Mouse (Mus musculus): Measurements from ENCODE around the gene Kcne2. TPM values are rescaled to one million over a fixed set of nuclear protein-coding genes. Genes with fewer than 3 reads are reported as not detected.

Kcne2 gene
- total RNA-seq, 2 experiments from 2014 or later: not detected

- no peak for DNase-seq
- intact Hi-C loops (cut with DNase I): loop anchor here (10.0 kb wide), 1 partner anchor 578 kb away; the partner anchor contains the start of genes Cryzl1 and Itsn1
These were observed 10.3 kb downstream of the Kcne2 start for GRCm38 (mm10) chr16:92302506-92302905.

DNA sequence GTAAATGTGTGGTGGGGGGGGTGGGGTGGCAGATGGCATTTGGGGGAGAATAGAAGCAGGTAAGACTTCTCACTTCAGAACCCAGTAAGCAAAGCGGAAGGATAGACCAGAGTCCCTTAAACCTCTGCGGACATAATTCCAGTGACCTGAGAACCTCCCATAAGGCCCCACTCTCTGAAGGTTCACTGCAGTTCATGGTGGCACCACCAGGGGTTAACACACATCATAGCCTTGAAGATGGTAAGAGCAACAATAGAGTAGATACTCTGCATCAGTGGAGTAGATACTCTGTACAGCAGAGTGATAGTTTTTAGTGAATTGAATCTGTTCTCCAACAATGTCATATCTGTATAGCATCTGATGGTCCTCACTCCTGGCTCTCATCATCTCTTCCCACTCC, 13.3 kb downstream of the Kcne2 start:
- intact Hi-C loops (cut with DNase I): loop anchor here (10.0 kb wide), 1 partner anchor 581 kb away; the partner anchor contains the start of genes Cryzl1 and Itsn1
- no peak for DNase-seq

DNA sequence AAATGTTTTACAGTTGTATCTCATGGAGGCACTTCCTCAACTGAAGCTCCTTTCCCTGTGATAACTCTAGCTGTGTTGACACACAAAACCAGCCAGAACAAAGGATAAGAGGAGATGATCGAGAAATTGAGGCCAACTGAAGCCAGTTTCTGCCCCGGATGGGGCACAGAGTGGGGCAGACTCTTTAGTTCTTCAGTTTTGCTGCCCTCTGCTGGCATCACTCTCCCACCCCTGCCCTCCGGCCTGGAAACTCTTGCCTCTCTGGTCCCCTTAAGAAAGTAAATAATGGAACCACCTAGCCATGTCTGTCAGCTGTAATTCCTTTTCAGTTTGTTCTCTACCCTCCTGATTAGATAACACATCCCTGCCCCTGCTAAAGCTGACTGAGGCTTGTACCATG, 15.8 kb downstream of the Kcne2 start:
- intact Hi-C loops (cut with DNase I): loop anchor here (10.0 kb wide), 1 partner anchor 583 kb away; the partner anchor contains the start of genes Cryzl1 and Itsn1
- no peak for DNase-seq

GRCm38 (mm10) chr16:92309126-92309525, 16.9 kb downstream of the Kcne2 start:
- intact Hi-C loops (cut with DNase I): loop anchor here (10.0 kb wide), 1 partner anchor 584 kb away; the partner anchor contains the start of genes Cryzl1 and Itsn1
- DNase-seq: no peak

GRCm38 (mm10) chr16:92313953-92314741, 22.0 kb downstream of the Kcne2 start:
- no peak for DNase-seq
- intact Hi-C loops (cut with DNase I): no loop called here

GRCm38 (mm10) chr16:92316049-92316738, 24.0 kb downstream of the Kcne2 start:
- DNase-seq: no peak
- intact Hi-C loops (cut with DNase I): no loop called here

- peak in 1 of 2 experiments; percentile 51 for DNase-seq
- intact Hi-C loops (cut with DNase I): no loop called here
These were observed 27.3 kb downstream of the Kcne2 start for GRCm38 (mm10) chr16:92319353-92320109.

DNA sequence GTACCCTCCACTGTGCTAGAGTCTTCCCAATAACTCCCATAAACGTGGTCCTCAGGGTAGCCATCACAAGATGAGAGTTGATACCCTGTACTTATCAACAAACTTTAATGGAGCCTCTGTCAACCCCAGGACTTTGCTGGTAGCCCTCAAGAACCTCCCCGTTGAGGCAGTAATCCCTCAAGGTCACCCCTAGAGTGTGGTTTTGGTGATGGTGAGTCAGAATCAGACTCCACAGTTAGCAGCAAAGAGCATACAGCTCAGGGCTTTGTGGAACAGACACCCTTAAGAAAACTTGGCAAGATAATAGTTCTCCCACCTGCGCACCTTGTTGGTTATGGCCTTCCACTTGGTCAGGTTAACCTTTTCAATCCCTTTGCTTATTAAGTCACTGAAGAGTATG, 28.2 kb downstream of the Kcne2 start:
- intact Hi-C loops (cut with DNase I): no loop called here
- DNase-seq: no peak

- DNase-seq: no peak
- intact Hi-C loops (cut with DNase I): no loop called here
These were observed 29.2 kb downstream of the Kcne2 start, which contains the start of gene Fam243 for GRCm38 (mm10) chr16:92321341-92321740. Gene Fam243, minus strand, starts transcription at chr16:92321441.

DNA sequence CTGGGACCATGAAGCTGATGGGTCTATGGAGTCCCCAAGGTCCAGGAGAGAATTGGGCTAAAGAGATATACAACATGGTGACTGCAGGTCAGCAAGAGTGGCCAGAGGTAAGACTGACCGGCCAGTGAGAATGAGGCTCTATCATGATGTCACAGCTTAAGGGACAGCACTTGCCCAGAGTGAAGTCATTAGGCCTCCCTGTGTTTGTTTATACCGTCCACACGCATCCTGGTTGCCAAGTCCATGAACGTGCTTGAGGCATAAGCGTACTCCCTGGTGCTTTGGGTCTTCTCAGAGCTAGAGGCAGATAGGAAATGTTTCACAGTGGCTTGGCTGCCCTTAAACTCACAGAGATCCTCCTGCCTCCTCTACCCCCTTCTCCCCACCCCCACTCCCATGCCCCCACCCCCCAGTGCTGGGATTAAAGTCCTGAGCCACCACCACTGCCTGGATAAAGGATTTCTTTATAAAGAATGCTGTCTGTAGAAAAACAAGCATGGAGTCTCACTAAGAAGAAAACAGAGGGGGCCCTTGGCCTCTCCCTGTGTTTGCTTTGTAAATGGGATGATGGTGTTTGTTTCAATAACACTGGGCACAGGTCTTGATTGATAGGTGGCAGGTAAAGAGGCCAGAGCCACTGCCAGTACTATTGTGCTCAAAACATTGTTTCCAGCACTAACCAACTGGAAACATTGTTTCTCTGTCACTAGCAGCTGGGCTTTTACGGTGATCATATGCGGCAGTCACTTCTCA, 32.3 kb downstream of the Kcne2 start:
- DNase-seq: no peak
- intact Hi-C loops (cut with DNase I): no loop called here

DNA sequence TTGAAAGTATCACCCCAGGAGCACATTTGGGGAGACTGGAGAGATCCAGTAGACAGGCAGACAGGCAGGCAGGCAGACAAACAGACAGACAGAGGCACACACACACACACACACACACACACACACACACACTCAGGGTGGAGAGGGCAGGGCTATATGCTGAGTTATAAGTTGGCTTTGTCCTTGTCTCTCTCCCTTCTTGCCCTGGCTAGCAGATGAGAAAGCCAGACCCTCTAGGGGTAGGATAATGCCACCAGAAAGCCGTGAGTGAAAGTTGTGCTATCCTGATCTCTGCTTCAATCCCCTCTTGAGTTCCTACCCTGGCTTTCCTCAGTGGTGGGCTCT, 32.8 kb downstream of the Kcne2 start:
- DNase-seq: no peak

GRCm38 (mm10) chr16:92327911-92328310, 35.7 kb downstream of the Kcne2 start:
- intact Hi-C loops (cut with DNase I): no loop called here
- no peak for DNase-seq

More for the DNA sequence above, 32.8 kb downstream of the Kcne2 start:
- intact Hi-C loops (cut with DNase I): no loop called here

- DNase-seq: no peak
- intact Hi-C loops (cut with DNase I): no loop called here
These were observed 38.8 kb downstream of the Kcne2 start for GRCm38 (mm10) chr16:92330966-92331365.

DNA sequence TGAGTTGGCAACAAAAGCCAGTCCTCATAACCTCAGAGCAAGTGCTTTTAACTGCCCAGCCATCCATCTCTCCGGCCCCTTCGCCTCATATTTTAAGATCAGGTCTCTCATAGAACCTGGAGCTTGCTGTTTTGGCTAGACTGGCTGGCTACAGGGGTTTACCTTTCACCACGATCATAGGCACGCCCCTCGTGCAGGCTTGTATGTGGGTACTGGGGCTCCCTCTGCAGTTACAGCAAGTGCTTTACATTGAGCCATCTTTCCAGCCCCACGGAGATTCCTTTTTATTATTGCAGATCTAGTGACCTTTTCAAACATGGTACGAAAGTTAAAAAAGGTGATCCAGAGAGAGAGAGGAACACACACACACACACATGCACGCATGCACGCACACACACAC, 42.4 kb downstream of the Kcne2 start:
- DNase-seq: no peak
- intact Hi-C loops (cut with DNase I): no loop called here

DNA sequence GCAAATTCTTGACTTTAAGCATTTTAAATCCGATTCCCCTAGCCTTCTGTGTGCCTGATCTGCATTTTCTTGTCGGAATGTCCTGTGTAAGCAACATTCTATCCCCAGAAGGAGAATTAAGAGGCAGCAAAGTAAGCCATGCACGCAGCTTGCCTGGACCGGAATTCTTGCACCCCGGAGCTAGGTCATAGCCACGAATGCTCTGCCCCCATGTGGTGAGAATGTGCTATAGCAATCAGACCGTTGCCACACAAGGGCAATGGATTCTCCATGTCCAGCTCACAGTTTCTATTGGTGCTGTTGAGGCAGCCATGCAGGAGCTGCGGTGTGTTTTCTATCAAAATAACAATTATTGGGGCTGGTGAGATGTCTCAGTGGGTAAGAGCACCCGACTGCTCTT, 44.1 kb downstream of the Kcne2 start:
- intact Hi-C loops (cut with DNase I): no loop called here
- DNase-seq: peak; percentile 57 to 64

DNA sequence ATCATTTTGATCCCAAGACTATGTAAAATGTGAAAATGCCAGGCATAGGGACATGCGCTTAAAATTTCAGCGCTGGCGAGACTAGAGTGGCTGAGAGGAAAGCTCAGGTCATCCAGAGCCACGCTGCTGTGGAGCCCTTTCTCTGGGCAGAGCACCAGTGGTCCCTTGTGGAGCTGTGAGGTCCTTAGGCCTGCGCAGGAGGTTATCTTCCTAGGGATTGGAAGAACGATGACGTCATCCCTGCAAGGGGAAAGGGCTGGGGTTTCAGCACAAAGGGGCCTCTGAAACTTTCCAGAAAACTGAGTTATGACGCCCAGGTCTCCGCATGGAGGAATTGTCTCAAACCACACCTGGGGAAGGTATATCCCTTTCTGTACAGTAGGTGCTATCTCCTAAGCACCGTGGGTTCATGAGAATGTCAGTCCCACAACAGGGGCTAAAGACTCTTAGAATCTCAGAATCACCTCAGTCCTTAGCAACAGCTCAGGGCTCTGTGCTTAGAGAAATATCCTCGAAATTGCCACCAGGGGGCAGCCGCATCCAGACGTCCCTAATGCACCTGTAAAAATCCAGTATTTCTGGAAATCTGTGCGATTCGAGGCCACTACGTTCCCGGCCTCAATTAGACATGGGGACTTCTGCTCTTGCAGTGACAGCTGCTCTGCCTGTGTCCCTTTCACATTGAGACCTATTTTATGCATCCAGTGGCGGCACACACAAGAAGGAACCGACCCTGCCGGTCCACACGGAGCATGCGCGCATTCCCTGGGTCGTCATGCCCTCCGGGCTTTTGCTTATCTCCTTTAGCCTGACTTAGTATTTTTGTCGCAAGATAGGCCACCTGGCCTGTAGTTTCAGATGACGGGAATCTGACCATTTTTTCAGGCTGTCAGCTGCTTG, 48.7 kb downstream of the Kcne2 start:
- intact Hi-C loops (cut with DNase I): loop anchor here (5.0 to 10.0 kb wide), 3 partner anchors 41 to 136 kb away; no protein-coding TSS in a partner anchor
- peak; percentile 32 to 43 for DNase-seq

DNA sequence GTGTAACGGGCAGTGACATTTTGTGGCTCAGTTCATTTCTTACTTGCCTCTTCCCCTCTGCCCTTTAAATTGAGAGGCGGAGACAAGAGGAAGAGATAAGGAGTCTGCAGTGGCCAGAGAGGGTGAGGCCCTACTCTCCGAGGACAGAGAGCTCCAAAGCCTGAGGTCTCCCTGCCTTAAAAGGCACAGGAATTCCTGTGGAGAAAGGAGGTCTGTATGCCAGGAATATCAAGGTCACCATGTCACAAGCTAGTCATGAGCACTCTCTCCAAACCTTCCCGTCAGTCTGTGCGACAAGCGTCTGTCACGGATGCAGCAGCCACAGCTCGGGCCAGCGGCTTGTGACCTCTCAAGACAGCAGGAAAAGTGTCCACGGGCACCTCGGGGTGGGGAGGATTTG, 53.0 kb downstream of the Kcne2 start:
- no peak for DNase-seq
- intact Hi-C loops (cut with DNase I): loop anchor here (10.0 kb wide), 1 partner anchor 110 kb away; no protein-coding TSS in a partner anchor

DNA sequence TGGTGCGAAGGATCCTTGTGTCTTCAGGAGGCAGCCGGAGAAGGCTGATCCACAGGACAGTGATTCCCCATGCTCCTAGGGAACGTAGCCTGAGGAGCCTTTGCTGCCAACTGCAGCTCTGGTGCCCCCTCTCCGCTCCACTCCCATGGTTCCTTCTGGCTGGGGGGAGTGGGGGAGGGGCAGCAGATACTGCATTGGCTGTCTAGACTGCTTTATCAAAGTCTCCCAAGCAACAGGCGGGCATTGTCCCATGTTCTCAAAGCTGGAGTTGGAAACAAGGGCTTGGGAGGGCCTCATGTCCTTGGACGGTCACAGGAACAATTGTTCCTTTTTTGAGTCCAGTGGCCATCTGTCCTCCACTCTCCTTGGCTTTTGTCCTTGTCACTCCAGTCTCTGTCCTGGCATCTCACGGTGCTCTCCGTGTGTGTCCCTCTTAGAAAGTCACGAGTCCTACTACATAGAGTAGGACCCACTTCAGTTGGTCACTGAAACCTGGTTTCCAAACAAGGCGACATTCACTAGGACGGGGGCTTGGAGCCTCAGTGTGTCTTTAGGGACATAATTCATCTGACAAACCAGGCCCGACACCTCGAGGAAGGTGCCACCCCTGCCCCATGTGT, 54.2 kb downstream of the Kcne2 start:
- intact Hi-C loops (cut with DNase I): loop anchor here (10.0 kb wide), 1 partner anchor 108 kb away; no protein-coding TSS in a partner anchor
- DNase-seq: no peak

Data from gastrocnemius, postnatal 36 days (tissue).